In genomic region chr12:101026946-101027345, GRCm38 (mm10) we compare ENCODE assay signal across 9 mouse cellular contexts. TPM values are rescaled to one million over a fixed set of nuclear protein-coding genes. Genes with fewer than 3 reads are reported as not detected.
DNase-seq lines count a peak whose midpoint lies in the region; ATAC-seq and TF ChIP-seq lines count a peak whose summit lies in the region.
"Had no signal": no experiment of that assay in that cellular context is flagged by ENCODE, and none has a peak within 500 bp of the region (broad histone marks: within the 10 kb centered on the region; RNA-seq: fewer than 3 reads in every experiment).

No protein-coding gene starts in this region.

- H3K27ac ChIP-seq in heart, embryonic 13.5 days (replicated peaks), result no peak overlapping the region
- H3K27ac ChIP-seq in embryonic facial prominence, embryonic 15.5 days (replicated peaks), result no peak overlapping the region
- H3K27ac ChIP-seq: macrophage had no signal

- no peak for DNase-seq in heart, postnatal 4 days
- no peak for DNase-seq in G1E (ENCODE audit: low spot score)
- DNase-seq in kidney, postnatal 36 days, result peak; percentile 31 to 54
- no peak for DNase-seq in spleen, adult 18-20 months
- no peak for DNase-seq in urinary bladder, adult 18-20 months (ENCODE audit: low spot score in 2 of 2)

- peak overlapping the region; percentile 76 for H3K4me3 ChIP-seq in heart, embryonic 13.5 days
- H3K4me3 ChIP-seq in G1E (ENCODE audit: low read depth, low read length), result peak overlapping the region; percentile 45; the same call in 1 of the 2 replicates
- peak overlapping the region; percentile 66 for H3K4me3 ChIP-seq in embryonic facial prominence, embryonic 15.5 days (replicated peaks)
- H3K4me3 ChIP-seq in myocyte, result peak overlapping the region; percentile 30

- TF ChIP-seq CTCF in G1E (IDR thresholded peaks at IDR 0.05; ENCODE audit: low read depth, low read length), result no peak

- no peak for ATAC-seq in heart, embryonic 13.5 days (ENCODE audit: extremely low read depth, insufficient number of reproducible peaks, low FRiP score, low TSS enrichment)
- ATAC-seq in G1E (ENCODE audit: extremely low read depth, insufficient number of reproducible peaks, low FRiP score, poor library complexity, severe bottlenecking), result no peak
- no peak for ATAC-seq in embryonic facial prominence, embryonic 15.5 days (ENCODE audit: insufficient number of reproducible peaks, low FRiP score, low TSS enrichment, low read depth)

- no peaks in the 10 kb centered on the region for H3K36me3 ChIP-seq in heart, embryonic 13.5 days
- H3K36me3 ChIP-seq in G1E (replicated peaks), result peaks cover 50% of the 10 kb centered on the region
- no peaks in the 10 kb centered on the region for H3K36me3 ChIP-seq in embryonic facial prominence, embryonic 15.5 days
- no peaks in the 10 kb centered on the region for H3K36me3 ChIP-seq in myocyte (ENCODE audit: control insufficient read depth, insufficient read depth)

- H3ac ChIP-seq in myocyte (ENCODE audit: control insufficient read depth, insufficient read length), result no peak overlapping the region

- WGBS in heart, embryonic 13.5 days, result 28% methylated on average over 12 of the region's 14 CpGs
- WGBS in embryonic facial prominence, embryonic 15.5 days, result 9% methylated on average over 12 of the region's 14 CpGs

- peaks cover 69% of the 10 kb centered on the region for H3K27me3 ChIP-seq in heart, embryonic 13.5 days (replicated peaks)
- 0 out of 2 replicates have a peak, but pooled peaks cover 1% of the 10 kb centered on the region for H3K27me3 ChIP-seq in G1E (ENCODE audit: insufficient read depth, low read length)
- H3K27me3 ChIP-seq in embryonic facial prominence, embryonic 15.5 days, result peaks cover 26% of the 10 kb centered on the region
- no peaks in the 10 kb centered on the region for H3K27me3 ChIP-seq in myocyte (ENCODE audit: control insufficient read depth, insufficient read depth, insufficient read length)

- peaks cover 38% of the 10 kb centered on the region for H3K79me2 ChIP-seq in myocyte (ENCODE audit: control insufficient read depth, insufficient read depth)

- TF ChIP-seq POLR2A in myocyte (IDR thresholded peaks at IDR 0.05; ENCODE audit: insufficient read length, low read depth), result no peak

- H3K4me1 ChIP-seq in heart, embryonic 13.5 days, result peaks cover 38% of the 10 kb centered on the region
- H3K4me1 ChIP-seq in G1E (ENCODE audit: insufficient read depth, low read depth, low read length), result peaks cover 52% of the 10 kb centered on the region
- peaks cover 30% of the 10 kb centered on the region for H3K4me1 ChIP-seq in embryonic facial prominence, embryonic 15.5 days

- H3K9ac ChIP-seq in heart, embryonic 13.5 days, result peak overlapping the region; percentile 85; the same call in 1 of the 2 replicates
- no peak overlapping the region for H3K9ac ChIP-seq in embryonic facial prominence, embryonic 15.5 days

- no peaks in the 10 kb centered on the region for H3K9me3 ChIP-seq in heart, embryonic 13.5 days
- no peaks in the 10 kb centered on the region for H3K9me3 ChIP-seq in G1E (replicated peaks)
- no peaks in the 10 kb centered on the region for H3K9me3 ChIP-seq in embryonic facial prominence, embryonic 15.5 days (replicated peaks)

- peak overlapping the region; percentile 99 for H3K4me2 ChIP-seq in heart, embryonic 13.5 days
- peak overlapping the region; percentile 98 for H3K4me2 ChIP-seq in embryonic facial prominence, embryonic 15.5 days (replicated peaks)
- peak overlapping the region; percentile 93 for H3K4me2 ChIP-seq in myocyte (ENCODE audit: low read depth)

TF ChIP-seq in myocyte, 11 proteins besides CTCF, POLR2A, EP300 and RAD21:
- TF ChIP-seq REST (IDR thresholded peaks at IDR 0.05; ENCODE audit: insufficient read depth, insufficient read length) (no peak), E2F4 (IDR thresholded peaks at IDR 0.05; ENCODE audit: insufficient read depth) (no peak)

RNA-seq across cellular contexts. Expression of gene Ccdc88c, which starts 1.9 kb away (rescaled TPM):
- 1.8 and 1.9 TPM in 2 replicates for polyA plus RNA-seq in heart, embryonic 13.5 days (2015; fragmentation: Nextera tagmentation; extraction: Ambion mirVana)
- 10 to 100 TPM; 10.9 to 11.4 TPM for total RNA-seq in heart, postnatal 4 days (2021)
- 8.1 and 22.7 TPM in 2 replicates for total RNA-seq in G1E (2014; fragmentation: Nextera tagmentation)
- 9.1 and 9.2 TPM in 2 replicates for total RNA-seq in G1E (2017)
- polyA plus RNA-seq in G1E (2012), result 31.0 and 32.8 TPM in 2 replicates
- polyA plus RNA-seq in embryonic facial prominence, embryonic 15.5 days (2015; fragmentation: Nextera tagmentation; extraction: Ambion mirVana), result 6.7 and 7.3 TPM in 2 replicates
- 18.0 TPM for polyA plus RNA-seq in myocyte (2012; fragmentation: generic; extraction: Trizol)

RNA-seq across cellular contexts. Expression of gene Ppp4r3a, which starts 56.6 kb away (rescaled TPM):
- polyA plus RNA-seq in heart, embryonic 13.5 days (2015; fragmentation: Nextera tagmentation; extraction: Ambion mirVana), result 24.2 and 25.6 TPM in 2 replicates
- total RNA-seq in heart, postnatal 4 days (2021), result 10 to 100 TPM; 47.5 to 48.2 TPM
- total RNA-seq in G1E (2014; fragmentation: Nextera tagmentation), result 278 and 290 TPM in 2 replicates
- total RNA-seq in G1E (2017), result 150 and 171 TPM in 2 replicates
- 66.6 and 90.9 TPM in 2 replicates for polyA plus RNA-seq in G1E (2012)
- polyA plus RNA-seq in embryonic facial prominence, embryonic 15.5 days (2015; fragmentation: Nextera tagmentation; extraction: Ambion mirVana), result 35.2 and 37.1 TPM in 2 replicates
- 8.8 TPM for polyA plus RNA-seq in myocyte (2012; fragmentation: generic; extraction: Trizol)

Comparison
In these comparisons a context has a peak if more than half of its experiments do, and no peak if none do; other contexts are left out.
1. DNase-seq: peak in kidney, postnatal 36 days (2 of 2); none in heart, postnatal 4 days (single experiment), G1E (single experiment), spleen, adult 18-20 months (0 of 2) and urinary bladder, adult 18-20 months (0 of 2).
2. Peak in every context shown above with its lines, with median percentiles within 50 percentile points of each other: H3K4me2 ChIP-seq and H3K4me3 ChIP-seq.